Mouse (Mus musculus): ENCODE measurements around the gene Tas1r2. TPM values are rescaled to one million over a fixed set of nuclear protein-coding genes. Genes with fewer than 3 reads are reported as not detected.

The Tas1r2 gene
- total RNA-seq (2021) = not detected

DNA sequence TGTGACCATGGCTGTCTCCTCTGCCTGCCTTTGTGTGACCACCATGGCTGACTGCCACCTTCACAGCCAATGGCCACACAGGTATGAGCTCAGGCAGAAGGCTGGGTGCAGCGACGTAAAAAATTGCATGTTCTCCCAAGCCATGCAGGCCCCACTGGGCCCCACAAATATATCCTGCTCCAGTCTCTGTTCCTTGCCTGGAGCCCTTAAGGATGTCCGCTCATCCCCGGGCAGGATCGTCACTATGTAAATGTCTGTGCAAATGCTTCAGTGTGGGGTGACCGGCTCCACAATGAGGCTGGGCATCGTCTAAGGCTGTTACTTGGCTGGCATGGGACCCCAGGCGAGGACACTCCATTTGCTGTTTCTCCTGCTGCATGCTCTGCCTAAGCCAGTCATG is at the start of gene Tas1r2:
Gene Tas1r2, plus strand, starts transcription at position 301 of the 400 bp plus-strand sequence.
- intact Hi-C loops (cut with DNase I) = no loop called here
- DNase-seq = no peak

DNA sequence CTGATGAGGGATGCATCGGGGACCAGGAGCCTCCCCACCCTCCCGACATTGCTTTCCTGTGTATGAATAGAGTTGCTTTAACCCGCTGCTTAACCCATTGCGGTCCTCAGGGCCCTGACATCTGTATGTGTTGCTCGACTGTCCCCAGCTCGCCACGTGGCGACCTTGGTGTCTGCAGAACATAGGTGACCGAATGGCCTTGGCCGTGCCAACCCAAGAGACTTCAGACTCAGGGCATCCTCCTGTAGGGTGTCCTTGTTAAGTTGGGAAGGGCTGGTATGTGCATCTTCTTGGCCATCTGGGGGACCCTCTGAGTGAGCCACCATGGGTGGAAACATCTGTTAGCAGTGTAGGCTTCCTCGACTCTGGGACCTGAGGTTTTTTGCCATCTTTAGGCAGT is 48.1 kb upstream of the Tas1r2 start:
- intact Hi-C loops (cut with DNase I) = no loop called here

DNA sequence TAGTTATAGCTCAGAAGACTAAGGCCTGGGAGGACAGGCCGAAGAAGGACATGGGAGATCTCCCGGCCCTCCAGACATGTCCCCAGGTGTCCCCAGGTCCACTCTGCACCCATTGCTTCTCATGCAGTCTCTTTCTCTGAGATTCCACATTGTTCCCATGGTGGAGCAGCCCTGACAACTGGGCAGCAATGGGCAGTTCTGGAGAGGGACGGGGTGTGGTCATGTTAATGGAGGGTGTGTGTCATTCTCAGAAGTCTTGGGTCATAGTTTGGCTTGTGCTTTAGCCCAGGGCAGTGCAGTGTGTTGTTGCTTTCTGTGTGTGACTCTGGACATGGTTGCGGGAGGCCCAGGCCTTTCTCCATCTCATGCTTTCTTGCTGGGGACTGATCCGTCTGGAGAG is 46.6 kb upstream of the Tas1r2 start:
- intact Hi-C loops (cut with DNase I) = no loop called here
- DNase-seq = no peak

More for the DNA sequence above, 48.1 kb upstream of the Tas1r2 start:
- no peak for DNase-seq

DNA sequence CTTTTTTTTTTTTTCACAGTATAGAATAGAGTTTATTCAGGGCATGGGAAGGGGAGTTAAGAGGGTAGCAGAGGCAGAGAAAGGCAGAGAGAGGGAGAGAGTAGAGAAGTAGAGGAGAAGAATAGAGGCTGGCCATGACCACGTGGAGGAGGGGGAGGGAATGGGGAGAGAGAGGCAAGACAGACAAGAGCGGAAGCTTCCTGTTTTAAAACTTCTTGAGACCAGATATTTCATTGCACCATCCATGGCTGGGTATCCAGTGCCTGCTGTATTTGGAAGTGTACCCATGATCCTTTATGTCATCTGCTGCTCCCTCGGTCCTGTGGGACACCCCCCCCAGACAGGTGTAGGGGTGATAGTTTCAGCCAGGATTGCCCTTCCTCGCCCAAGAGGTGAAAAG is 44.4 kb upstream of the Tas1r2 start:
- DNase-seq = no peak
- intact Hi-C loops (cut with DNase I) = no loop called here

DNA sequence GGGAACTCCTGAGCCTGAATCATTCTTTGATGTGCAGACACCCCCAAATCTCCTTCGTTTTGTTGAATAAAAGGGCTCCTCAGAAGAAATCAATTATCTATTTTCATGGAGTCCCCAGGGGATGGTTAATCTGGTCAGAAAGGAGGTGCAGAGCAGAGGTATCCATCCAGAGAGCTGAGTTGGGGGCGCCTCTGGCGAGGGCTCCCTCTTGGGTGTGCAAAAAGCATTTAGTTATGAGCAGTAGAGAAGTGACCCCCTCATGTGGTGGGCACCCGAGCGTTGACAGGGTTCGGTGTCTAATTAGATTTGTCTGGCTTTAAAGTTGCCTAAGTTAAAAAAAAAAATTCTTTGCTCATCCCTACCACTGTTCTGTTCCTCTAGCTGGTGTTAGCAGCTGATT is 42.4 kb upstream of the Tas1r2 start:
- intact Hi-C loops (cut with DNase I) = loop anchor here (1.0 to 5.0 kb wide), 2 partner anchors 34 to 141 kb away; no protein-coding TSS in a partner anchor
- DNase-seq = no peak

DNA sequence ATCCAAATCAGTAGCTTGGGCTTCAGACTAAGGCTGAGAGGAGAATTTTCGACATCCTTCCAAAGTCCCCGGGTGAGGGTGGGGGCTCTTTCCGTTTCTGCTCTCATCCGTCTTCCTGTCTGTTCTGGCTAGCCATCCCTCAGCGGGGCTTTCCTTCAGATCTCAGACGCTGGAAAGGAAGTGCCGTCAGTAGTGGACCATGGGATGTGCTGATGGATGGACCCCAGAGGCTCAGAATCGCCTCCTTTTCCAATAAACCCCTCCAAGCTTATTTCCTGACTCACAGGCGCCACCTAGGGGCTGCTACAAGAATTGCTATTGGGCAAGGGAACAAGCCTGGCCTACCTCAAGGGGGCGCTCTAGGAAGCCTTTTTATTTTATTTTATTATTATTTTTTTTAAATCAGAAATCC is 41.8 kb upstream of the Tas1r2 start:
- intact Hi-C loops (cut with DNase I) = loop anchor here (1.0 to 5.0 kb wide), 2 partner anchors 34 to 141 kb away; no protein-coding TSS in a partner anchor

DNA sequence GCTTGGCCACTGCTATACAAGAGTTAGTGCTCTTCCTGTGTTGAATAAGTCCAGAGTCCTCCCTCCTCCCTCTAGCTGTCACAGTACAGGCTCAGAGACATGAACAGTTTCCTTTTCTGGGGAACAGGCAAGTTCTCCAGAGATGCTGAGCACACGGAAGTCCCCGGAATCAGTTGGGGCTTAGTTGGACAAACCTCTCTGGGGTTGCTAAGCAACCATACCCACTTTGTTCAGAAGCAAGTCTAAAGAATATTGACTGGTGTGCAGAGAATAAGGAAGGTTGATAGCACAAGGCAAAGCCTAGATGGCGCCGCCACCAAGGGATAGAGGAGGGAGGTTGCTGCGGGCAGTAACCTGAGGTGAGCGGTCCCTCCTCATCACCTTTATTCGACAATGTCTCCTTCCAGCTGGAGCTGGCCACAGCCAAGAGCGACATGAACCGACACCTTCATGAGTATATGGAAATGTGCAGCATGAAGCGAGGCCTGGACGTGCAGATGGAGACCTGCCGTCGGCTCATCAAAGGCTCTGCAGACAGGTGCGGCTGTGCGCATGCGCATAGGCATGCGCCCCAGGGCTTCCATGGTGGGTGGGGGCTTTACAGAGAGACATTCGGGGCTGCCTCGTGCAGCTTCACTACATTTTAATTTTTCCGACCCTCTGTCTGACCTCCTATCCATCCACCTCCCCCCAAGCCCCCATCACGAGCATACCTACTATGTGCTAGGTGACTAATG is 38.6 kb upstream of the Tas1r2 start:
- intact Hi-C loops (cut with DNase I) = loop anchor here (5.0 kb wide), 1 partner anchor 37 kb away; no protein-coding TSS in a partner anchor
- no peak for DNase-seq

More for the DNA sequence above, 41.8 kb upstream of the Tas1r2 start:
- peak; percentile 88 to 95 for DNase-seq

DNA sequence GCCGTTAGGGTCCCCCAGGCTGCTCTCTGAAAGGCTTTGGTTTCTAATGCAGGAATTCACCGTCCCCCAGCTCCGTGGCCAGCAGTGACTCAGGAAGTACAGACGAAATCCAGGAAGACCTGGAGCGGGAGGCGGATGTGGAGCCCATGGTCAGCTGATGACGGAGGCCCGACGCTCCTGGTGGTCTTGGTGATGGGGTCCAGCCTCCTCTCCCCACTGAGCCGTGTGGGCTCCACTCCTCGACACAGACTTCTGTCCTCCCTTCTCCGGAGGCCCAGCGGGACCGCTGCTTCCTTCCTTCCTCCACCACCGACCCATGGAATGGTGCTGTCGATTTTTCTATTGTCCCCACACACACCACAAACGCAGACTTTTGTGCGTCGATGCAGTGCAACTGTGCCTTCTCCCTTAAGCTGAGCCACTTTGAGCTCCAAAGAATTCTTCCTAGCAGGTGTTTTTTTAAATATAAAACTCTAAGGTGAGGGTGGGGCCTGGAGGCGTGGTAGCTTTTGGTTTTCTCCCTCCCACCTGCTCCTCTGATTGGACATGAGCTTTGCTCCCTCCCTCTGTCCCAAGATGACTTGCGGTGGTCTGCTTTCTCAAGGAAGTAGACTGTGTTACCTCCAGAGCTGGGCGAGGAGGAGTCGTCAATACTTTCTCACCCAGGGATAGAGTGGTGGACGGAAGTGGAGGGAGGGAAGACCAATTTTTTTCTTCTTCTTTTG is 36.9 kb upstream of the Tas1r2 start:
- DNase-seq = peak; percentile 50 to 61
- intact Hi-C loops (cut with DNase I) = no loop called here

DNA sequence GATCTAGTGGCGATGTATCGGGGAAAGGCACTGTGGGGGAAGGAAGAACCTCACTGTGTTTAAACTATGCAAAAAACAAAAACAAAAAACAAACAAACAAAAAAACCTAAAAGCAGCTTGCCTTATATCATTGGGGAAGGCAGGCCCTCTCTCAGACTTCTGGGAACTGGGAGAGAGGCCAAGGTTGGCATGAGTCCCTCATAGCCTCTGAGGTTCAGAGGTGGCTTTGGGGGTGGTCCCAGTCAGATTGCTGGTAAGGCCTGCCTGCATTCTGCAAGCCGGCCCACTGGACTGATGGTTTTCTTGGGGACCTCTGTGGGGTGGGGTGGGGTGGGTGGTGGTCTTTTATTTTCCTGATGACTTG is 36.4 kb upstream of the Tas1r2 start:
- no peak for DNase-seq
- intact Hi-C loops (cut with DNase I) = no loop called here

DNA sequence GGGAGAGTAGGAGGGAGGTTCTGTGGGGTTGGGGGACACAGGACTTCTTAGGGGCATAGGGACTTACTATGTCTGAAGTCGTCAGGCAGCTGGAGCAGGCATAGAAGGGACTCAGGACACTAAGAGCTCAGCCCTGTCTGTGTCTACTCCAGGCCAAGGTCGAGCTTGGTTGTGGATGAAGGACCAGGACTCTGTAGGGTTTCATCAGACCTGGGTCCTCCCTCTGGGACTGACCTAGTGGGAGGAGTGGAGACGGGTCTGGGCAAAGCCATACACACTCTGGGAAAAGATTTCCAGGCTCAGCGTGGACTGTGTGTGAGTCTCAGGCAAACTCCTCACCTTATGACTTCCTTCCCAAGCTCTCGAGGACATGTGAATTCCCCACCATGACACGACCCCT is 33.6 kb upstream of the Tas1r2 start:
- intact Hi-C loops (cut with DNase I) = no loop called here
- no peak for DNase-seq

DNA sequence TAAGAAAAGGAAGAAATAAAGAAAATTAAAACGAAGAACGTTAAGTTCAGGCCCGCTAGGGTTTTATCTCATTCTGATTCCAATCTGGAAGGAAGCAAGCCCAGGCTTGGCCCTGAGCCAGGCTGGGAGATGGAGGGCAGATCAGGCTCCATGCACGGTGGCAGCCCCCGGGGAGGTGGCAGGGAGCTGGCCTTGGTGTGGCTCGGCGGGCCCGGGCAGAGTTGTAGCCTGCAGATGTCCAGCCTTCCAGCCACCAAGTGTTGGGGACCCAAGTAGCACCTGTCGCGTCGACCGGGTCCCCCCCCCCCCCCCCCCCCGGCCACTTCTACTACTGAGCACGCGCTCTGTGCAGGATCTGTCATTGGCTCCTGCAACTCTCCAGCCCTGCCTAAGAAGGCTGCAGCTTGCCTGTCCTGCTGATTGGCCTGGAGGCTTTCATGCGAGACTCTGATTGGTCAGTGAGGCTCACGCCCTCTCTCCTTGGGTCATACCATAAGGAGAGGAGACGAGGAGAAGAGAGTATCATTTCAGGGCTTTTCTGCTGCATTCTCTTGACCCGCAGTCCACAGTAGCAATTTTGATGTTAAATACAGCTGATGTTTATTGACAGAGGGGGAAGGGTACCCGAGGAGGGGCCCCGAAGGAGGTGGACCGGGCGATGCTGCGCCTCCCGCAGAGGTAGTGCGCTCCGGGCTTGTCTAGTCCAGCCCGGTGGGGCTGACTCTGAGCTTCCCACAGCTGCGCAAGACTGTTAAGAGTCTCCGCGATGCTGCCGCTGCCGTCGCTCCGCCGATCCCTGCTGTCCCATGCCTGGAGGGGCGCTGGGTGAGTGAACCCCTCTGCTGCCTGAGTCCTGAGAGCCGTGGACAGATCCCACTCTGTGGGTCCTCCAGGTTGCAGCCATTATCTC is 30.7 kb upstream of the Tas1r2 start, which contains the start of gene Aldh4a1:
Gene Aldh4a1, plus strand, starts transcription at position 494 of the 910 bp plus-strand sequence.
- DNase-seq = peak; percentile 92 to 94
- intact Hi-C loops (cut with DNase I) = no loop called here

DNA sequence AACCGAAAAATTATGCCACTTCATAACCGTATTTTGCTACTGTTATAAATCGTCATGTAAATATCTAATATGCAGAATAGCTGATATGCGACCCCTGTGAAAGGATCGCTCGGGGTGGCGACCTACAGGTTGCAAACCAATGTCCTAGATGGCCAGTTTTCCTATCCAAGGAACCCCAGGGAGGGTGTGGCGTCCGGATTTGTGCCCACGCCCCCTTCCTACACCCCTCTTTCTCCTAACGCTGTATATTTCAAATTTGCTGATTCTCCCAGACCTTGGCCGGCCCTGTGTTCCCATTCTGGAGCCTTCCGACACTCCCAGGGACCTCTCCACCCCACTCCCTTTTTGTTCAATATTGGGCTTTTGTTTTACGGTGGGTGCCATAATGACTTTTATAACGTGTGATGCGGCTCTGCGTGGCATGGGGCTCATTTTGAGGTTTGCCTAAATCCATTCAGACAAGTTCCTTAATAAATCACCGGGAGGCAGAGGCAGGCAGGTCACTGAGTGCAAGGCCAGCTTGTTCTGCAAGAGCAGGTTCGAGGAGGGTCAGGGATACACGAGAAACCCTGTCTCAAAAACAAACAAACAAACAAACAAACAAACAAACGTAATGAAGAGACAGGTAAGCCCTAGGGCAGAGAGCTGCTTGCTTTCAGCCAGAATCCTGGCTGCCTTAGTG is 29.8 kb upstream of the Tas1r2 start:
- no peak for DNase-seq
- intact Hi-C loops (cut with DNase I) = no loop called here

DNA sequence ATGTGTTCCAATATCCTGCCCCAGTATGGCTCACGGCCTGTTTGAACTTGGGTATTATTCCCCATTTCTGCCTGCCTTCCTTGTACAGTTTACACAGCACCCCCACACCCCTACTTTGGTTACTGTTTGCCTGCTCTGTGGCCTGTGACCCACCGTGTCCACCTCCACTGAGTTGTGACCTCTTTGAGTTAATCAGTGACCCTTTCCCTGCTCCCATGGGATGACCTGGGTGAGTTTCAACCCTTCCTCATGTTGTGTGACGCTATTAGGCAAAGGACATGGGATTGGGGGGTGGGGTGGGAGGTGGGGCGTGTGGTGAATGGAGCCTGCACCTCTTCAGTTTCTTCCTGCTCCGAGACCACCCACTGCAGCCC is 29.2 kb upstream of the Tas1r2 start:
- intact Hi-C loops (cut with DNase I) = no loop called here
- no peak for DNase-seq

DNA sequence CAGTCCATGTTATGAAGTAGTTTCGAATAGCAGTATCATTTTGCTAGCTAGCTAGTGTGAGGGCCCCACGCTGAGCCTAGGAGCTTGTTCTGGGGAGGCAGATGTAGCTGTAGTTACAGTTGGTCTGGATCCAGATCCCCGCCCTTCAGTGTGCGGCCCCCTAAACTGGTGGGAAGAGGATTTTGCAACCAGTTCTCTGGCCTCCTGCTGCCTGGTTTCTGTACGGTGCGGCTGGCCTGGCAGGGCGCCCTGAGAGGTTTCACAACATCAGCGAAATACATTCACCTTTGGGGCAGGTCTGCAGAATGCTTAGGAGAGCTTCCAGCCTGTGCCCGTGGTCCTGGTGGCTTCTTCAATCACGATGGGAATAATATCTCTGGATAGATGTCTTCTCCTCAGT is 28.6 kb upstream of the Tas1r2 start:
- intact Hi-C loops (cut with DNase I) = no loop called here
- no peak for DNase-seq

DNA sequence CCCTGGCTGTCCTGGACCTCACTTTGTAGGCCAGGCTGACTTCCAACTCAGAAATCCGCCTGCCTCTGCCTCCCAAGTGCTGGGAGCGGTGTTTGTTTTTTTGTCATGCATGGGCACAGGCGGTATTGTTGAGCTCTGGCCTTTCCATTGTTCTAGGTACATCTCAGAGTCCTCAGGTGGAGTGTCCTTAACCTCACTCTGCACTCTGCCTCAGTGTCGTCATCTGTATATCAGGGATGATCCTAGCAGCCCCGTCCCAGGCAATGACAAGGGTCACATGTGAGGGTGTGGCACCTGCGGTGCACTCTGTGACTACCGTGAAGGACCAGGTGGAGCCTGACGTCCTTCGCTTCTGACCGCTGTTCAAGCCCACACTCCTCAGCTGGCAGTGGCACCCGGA is 26.0 kb upstream of the Tas1r2 start:
- DNase-seq = no peak
- intact Hi-C loops (cut with DNase I) = no loop called here

DNA sequence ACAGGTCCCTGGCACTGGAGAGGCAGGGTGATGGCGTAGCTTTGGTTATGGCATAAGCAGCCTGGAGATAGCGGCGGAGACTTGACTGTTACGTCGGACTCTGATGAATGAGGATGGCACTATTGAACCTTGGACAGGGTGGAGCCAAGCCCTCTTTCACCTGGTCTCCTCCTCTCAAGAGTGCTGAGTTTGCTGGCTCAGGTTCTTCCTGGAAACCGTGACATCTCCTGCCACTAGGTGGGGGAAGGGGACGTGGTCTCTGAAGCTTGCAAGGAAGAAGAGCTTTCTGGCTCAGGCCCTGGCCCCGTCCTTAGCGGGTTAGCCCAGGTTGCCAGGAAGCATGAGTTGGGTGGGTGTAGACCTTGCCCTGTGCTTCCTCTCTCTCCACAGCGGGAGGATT is 23.2 kb upstream of the Tas1r2 start:
- no peak for DNase-seq
- intact Hi-C loops (cut with DNase I) = no loop called here

DNA sequence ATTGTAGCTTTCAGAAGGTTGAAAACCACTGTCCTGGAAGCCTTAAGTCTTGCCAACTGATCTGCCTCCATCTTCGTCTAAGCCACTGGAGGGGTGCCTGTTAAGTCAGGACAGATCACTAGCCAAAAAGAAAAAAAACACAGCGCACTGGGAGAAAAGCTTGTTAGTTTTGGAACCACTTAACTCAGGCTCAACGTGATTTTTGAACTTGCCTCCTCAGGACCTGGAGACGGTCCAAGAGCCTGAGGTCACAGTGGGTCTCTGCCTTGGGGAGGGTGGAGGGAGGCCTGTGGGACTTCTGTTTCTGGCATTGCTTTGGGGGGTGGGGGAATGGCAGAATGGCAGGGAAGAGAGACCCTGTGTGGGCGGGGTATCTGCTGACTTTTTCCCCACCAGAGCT is 22.2 kb upstream of the Tas1r2 start:
- DNase-seq = no peak
- intact Hi-C loops (cut with DNase I) = no loop called here

DNA sequence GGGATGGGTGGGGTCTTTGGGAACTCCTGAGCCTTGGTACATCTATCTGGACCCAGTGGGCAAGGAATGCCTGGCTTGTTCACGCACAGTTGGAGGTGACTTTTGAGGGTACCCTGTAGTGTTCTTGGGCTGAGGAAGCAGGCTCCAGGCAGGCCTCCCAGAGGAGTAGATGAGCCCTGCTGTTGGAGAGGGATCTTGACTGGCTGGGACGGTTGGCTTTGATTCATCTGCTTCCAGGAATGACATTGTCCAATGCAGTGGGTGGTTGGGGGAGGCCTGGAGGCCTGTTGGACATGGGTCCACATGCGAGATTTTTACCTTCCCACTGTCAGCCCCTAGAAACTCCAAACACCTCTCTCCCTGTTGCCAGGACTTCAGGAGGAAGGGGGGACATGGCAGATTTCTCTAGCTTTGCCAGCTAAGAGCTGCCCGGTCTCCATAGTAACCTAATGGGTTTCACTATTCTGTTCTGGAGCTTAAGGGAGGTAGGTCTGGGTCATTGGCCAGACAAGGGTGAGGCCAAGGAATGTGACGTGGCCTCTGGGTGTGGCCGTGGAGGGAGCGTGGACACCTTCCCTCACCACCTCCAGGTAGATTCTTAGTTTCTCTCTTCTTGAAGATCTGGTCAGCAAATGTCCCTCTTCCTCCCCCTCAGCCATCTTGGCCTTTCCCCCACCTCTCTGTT is 21.6 kb upstream of the Tas1r2 start:
- intact Hi-C loops (cut with DNase I) = no loop called here
- no peak for DNase-seq

DNA sequence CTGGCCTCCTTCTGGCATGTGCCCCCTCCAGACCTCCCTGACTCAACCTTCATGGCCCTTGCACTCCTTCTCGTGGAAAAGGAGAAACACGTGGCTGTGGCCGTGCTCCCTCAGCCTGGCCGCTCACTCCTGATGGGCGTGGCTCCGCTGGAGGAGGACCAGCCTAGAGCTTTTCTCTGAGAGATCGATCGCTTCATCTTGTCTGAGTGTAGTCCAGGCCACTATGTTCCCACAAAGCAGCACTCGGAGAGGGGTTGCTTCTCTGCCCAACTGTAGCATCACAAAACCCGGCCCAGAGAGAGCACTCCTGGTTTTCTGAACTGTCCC is 21.1 kb upstream of the Tas1r2 start:
- DNase-seq = no peak
- intact Hi-C loops (cut with DNase I) = no loop called here

DNA sequence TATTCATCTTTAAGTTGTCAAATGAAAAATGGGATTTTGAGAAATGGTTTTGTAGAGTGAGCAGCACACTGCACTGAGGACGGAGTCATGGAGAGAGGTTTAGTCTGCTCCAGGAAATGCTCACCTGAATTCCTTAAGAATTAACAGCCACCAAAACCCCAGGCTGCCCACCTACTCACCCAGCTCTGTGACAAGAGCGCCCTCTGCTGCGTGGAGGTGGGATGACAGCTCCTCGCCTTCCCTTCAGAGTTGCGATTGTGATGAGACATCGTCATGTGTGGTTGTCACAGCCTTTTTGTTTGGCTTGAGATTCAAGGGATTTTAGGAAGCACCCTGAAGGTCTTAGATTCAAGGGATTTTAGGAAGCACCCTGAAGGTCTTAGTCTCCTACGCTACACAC is 17.0 kb upstream of the Tas1r2 start:
- intact Hi-C loops (cut with DNase I) = loop anchor here (1.0 kb wide), 1 partner anchor 166 kb away; no protein-coding TSS in a partner anchor

More for the DNA sequence above, 17.0 kb upstream of the Tas1r2 start:
- peak; percentile 64 to 86 for DNase-seq

Measured in heart, postnatal 10 days (tissue).